Mouse (Mus musculus) small intestine, adult 2 months (tissue): Measurements from ENCODE around the gene Adamtsl3.

ENCODE experiments used
- CTCF ChIP-seq: fragments of 200-500 bp; IDR thresholded peaks from 2 replicates; pipeline ENCODE4 v1.5.1; 2012; ENCODE audit warnings: low read depth, mild to moderate bottlenecking, control low read depth, inconsistent platforms, low read length, moderate library complexity, mixed read lengths; ENCODE audit not compliant: insufficient replicate concordance, insufficient read length; ENCODE audit errors: extremely low read depth
- POLR2A ChIP-seq: fragments of 200-500 bp; IDR thresholded peaks from 2 replicates; pipeline ENCODE4 v1.6.1; 2012; ENCODE audit warnings: low read depth, mild to moderate bottlenecking, control low read depth, inconsistent platforms, low read length, moderate library complexity

GRCm38 (mm10) chr7:82417053-82417452, 81.6 kb downstream of the Adamtsl3 start:
- TF ChIP-seq CTCF (no peak), POLR2A (no peak)
